Mouse (Mus musculus) cerebellum, adult 11-12 months (tissue): ENCODE results near the gene Rnf8.

Source experiments
- DNase-seq: peaks from one replicate; pipeline ENCODE4 v3.0.0; 2022

Rnf8 gene

GRCm38 (mm10) chr17:29628946-29629345, 14.4 kb downstream of the Rnf8 start:
- DNase-seq = peak; percentile 59

GRCm38 (mm10) chr17:29629620-29630019, 15.0 kb downstream of the Rnf8 start:
- DNase-seq = no peak

- no peak for DNase-seq
Measured at GRCm38 (mm10) chr17:29632312-29632711, 17.7 kb downstream of the Rnf8 start.

GRCm38 (mm10) chr17:29635492-29635891, 20.9 kb downstream of the Rnf8 start:
- no peak for DNase-seq

DNA sequence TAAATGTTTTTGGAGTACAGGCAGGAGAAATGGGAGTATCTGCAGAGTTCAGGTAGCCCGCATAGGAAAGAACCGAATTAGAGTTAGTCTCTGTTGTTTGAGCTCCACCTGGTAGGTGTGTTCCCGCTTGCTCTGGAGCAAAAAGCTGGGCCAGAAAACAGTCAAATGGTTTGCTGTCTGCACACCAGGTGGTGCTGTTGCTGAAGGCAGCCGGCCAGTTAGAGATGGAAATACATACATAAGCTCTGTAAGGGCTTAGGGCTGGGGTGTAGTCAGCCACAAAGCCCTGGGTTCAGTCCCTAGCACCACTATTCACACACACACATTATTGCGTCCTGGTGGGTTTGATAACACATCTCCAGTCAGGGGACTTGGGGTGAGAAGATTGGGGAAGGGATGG, 21.5 kb downstream of the Rnf8 start:
- peak; percentile 50 for DNase-seq

DNA sequence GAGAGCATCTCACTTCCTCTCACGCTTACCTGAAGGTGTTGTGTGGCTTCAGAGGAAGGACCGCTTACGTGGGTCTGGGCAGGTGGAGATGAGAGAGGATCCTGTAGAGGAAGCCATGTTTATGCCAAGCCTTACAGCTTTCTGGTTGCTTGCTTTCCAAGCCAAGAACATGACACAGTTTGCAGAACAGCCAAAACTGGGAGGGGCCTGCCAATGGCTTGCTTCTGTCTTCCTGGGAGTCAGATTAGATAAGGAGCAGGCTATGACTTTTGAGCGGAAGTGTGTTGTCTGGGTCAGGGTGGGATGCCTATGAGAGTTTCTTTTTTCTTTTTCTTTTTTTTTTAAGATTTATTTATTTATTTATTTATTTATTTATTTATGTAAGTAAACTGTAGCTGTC, 22.8 kb downstream of the Rnf8 start:
- no peak for DNase-seq

DNA sequence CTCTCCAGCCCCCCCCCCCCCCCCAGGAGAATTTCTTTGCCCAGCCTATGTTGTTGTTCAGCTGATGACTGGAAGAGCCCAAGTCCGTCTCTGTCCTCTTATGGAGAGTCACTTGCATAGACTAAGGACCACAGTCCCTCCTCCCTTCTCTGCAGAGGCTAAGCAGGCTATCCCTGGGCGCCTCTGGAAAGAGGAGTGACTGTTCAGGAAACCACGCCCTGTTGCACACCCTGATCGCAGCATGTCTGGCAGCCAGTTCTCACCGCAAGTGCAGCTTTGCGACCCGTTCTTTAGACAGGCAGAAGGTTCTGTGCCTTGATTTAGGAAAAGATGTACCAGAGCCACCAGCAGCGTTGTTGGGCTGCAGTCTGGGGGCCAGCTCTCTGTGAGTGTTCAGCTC, 23.3 kb downstream of the Rnf8 start:
- no peak for DNase-seq

DNA sequence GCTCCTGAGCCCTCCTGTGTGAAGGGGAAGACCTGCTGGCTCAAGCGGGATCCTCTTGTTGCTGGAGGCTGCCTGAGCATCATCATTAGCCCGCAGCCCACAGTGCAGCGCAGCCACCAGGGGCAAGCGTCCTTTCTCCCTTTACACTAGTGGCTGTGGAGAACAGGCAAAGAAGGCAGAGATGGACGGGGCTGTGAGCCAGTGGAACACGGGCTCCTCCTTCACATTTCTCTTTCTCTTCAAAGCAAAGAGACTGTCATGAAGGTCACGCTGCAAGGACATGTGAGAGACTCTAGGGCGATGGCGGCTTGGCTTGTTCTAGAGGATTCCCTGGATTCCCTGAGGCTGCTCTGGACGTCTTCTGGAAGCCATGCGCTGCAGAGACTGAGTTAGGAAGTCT, 26.4 kb downstream of the Rnf8 start:
- no peak for DNase-seq

DNA sequence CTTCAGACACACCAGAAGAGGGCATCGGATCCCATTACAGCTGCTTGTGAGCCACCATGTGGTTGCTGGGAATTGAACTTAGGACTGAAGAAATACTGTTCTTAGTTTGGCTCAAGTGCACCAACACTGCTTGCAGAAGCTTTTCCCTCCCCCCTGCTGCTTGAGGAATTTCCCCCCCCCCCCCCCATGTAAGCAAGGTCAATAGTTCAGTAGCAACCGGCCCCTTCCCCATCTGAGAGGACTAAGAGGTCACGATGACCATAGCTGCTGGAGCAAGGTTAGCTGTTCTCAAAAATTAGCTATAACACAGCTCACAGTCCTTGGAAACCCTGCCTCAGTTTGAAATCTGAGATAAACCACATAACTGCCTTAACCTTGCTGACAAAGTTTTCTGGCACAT, 27.6 kb downstream of the Rnf8 start:
- no peak for DNase-seq

DNA sequence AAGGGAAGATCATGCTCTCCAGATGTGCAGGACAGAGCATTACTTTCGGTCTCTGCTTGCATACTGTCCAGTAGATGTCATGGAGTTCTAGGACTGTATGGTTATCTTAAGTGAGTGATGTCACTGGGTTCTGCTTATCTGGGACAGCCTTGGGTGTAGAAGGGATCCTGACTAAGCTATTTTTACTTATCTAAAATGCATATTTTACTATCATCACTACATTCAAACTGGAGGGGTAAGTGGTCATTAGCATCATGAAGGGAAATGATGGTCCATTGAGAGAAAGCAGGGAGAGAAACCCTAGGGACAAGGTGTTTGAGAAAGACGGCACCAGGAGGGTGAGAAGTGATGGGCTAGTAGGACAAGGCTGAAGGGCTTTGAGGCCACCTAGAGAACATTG, 43.7 kb downstream of the Rnf8 start:
- DNase-seq = no peak

DNA sequence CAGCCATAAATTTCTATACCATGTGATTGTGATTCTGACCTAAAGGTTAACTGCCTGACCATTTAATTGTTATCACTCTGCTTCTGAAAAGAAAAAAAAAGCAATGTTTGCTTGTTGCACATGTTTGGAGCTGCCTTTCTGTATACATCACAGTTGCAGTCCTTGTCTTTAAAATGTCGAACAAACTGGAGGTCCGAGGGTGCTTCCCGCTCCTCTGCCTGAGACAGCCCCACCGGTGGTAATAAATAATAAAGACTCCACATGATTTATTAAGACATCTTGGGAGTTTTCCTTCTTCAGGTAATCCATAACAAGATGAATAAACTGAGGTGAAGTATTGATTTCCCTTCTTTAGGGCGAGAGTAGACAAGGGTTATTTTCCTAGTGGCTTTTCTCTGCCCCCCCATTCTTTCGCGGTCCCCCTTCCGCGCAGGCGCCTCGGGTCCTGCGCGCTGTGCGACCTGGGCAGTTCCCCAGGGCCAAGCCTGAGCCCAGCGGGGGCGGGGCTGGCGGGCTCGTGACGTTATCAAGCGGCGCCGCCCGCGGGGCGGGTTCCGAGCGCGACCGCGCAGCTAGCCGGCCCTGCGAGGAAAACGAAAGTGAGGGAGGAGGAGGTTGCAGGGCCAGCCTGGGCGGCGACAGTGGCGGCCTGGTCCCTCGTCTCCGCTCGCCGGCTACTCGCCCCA, 45.6 kb downstream of the Rnf8 start, which contains the start of gene Cmtr1:
Cmtr1 (plus strand) TSS at position 520 of the 686 bp plus-strand sequence.
- DNase-seq = peak; percentile 95

GRCm38 (mm10) chr17:29660762-29661391, 46.3 kb downstream of the Rnf8 start:
- DNase-seq = no peak

GRCm38 (mm10) chr17:29662145-29662544, 47.6 kb downstream of the Rnf8 start:
- peak; percentile 39 for DNase-seq

DNA sequence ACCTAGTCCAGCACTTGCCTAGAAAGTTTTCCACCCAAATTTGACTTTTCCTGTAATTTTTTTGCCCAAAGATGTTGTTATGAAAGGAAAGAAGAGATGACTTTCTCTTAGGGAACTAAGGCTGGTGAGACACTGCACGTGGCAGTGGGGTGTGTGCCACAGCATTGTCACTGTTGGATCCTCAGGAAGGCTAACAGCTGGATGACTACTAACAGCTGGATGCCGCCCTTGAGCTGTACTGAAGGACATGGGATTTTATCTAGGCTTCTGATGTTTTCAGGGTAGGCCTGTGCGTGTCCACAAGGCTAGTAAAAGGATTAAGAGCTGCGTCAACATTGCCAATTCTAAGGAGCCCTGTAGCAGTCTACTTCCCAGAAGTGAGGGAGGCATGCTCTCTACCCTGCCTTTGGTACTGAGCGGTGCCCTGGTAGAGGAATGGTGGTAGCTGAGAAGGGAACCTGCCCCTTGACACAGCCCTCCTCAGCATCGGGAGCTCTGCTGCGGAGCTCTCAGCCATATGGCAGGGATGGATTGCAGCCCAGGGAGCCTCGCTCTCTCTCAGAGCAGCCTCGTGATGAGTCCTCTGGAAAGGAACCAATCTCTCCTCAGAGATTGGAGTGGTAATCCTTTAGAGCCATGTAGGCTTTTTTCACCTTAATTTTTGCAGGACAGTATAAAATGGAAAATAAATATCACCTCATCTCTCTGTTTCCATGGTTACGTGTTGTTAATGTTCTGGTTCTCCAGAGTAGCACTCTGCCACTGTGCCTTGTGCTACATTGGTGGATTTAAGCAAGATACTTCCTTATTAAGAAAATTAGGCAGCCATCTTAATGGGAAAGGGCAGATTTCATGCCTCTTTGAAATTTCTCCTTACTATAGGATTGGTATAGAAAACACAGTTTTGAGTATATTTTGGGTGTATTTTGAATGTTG, 53.7 kb downstream of the Rnf8 start:
- peak; percentile 92 for DNase-seq

GRCm38 (mm10) chr17:29669030-29669429, 54.4 kb downstream of the Rnf8 start:
- DNase-seq = no peak

- DNase-seq = no peak
Measured at GRCm38 (mm10) chr17:29669936-29670335, 55.3 kb downstream of the Rnf8 start.

DNA sequence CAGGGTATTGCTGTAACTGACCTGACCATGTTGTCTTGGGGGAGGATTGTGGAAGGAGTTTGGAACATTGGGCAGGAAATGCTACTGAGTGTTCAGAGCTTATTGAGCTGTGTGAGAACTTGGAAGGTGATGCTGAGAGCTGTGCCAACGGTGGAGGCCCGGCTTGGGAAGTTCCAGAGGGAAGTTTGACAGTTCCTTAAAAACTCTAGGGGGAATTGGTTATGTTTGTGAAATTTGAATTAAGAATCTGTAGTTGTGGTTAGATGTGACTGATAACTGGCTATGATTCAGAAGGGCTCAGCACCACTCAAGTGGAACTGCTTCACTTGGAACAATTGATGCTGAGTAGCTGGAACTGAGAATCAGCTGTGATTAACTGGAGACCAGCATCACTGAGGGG, 56.4 kb downstream of the Rnf8 start:
- no peak for DNase-seq

- no peak for DNase-seq
Measured at GRCm38 (mm10) chr17:29673325-29673724, 58.7 kb downstream of the Rnf8 start.

- no peak for DNase-seq
Measured at GRCm38 (mm10) chr17:29678526-29678925, 63.9 kb downstream of the Rnf8 start.

DNA sequence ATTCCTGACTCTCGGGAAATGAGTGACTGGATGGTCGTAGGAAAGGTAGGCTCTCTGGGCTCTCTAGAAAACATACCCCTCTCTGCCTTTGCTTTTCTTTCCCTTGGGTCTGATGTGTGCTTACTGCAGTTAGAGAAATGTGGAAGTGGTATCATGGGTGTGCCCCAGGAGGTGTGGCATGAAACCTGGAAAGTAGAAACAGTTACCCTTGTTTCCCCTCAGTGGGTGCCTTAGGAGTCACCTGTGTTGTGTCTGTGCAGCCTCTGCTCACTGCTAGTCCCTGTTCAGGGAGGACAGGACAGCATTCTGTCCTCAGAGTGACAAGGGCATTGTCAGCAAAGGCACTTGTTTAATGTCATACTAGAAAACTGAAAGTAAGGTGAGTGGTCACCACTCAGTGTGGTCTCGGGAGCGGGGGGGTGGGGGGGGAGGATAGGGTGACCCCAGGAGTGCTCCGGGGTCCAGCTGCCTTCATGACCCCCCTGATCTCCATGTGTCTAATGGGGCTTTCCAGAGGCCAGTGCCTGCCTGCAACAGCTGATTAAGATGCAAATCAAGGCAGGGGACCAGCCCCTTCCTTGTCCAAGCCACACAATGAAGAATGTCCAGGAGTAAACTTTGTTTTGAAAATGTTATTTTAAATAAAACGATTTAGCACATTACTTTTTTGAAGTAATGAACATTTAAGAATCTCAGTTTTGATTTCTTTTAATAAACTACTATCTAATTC, 64.6 kb downstream of the Rnf8 start:
- DNase-seq = no peak

DNA sequence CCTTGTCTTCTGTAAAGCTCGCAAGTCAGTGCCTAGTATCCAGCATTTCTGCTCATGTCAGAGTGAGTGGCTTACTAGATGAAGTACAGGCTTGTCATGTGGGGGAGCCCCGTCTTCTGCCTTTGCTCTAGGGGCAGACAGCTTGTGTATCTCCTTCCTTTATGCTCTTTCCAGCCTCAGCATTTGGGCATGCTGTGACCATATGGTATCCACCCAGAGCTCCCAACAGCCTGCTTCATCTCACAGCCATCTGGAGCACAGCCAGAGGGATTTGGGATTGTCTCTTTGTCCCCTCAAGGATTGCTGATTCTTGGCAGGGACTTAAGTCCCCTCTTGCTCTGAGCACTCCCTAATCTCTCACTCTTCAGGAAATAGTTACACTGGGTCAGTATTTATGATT, 65.6 kb downstream of the Rnf8 start:
- DNase-seq = peak; percentile 99

DNA sequence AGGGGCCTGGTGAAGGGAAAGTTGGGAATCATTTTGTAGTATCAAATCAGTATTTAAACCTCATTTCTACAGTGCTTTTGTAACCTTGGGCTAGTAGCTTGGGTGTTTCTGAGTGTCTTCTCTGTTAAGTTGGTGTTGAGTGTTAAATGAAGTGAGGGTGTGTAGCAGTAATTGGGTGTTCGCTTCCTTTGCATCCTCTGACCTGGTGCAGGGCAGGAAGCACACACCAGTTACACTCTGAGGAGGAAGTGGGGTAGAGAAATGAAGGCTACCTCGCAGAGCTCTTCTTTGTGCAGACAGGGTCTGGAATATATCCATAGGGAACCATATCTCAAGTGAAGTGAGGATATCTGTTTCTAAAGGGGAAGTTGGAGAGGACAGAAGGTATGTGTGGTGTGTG, 66.3 kb downstream of the Rnf8 start:
- no peak for DNase-seq

DNA sequence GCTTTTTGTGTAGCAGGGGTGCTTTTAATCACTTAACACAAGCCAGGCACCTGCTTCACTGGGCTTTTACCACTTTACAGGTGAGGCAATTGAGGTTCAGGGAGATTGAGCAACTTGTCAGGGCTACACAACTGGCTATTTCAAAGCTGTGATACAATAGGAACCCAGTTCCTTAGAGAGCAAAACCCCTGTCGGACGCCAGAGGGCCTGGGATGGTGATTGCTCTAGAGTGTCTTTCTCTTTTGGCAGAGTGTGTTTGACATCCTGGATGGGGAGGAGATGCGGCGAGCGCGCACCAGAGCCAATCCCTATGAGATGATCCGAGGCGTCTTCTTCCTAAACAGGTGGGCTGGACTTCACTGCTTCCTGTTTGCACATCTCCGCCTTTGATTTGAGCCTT, 67.1 kb downstream of the Rnf8 start:
- no peak for DNase-seq
